Mouse (Mus musculus) hematopoietic stem cell, adult 5-6 weeks (primary cell): ENCODE data around the gene Rbks. TPM values are rescaled to one million over a fixed set of nuclear protein-coding genes. Genes with fewer than 3 reads are reported as not detected.

Experiments
- ATAC-seq, 2 experiments: fragments of 125-278 bp in 1 of 2; replicated peaks in 1 of 2; 2 replicates each; pipeline ENCODE4 v1.8.0; 2016 to 2017; ENCODE audit warnings: inconsistent platforms in 2 of 2, mild to moderate bottlenecking in 2 of 2, moderate number of reproducible peaks in 2 of 2, low read depth in 1 of 2, moderate TSS enrichment in 1 of 2; ENCODE audit not compliant: low FRiP score in 2 of 2, poor library complexity in 2 of 2, severe bottlenecking in 2 of 2, insufficient read depth in 1 of 2, low TSS enrichment in 1 of 2
- total RNA-seq: library from RNA; stranded (forward); fragments of 172-1452, 232-1000 nt; gene quantifications from 2 replicates; pipeline ENCODE4 v1.2.3, GENCODE M21; 2017

Gene Rbks
- total RNA-seq, 1 experiment from 2014 or later: 17.4 TPM

DNA sequence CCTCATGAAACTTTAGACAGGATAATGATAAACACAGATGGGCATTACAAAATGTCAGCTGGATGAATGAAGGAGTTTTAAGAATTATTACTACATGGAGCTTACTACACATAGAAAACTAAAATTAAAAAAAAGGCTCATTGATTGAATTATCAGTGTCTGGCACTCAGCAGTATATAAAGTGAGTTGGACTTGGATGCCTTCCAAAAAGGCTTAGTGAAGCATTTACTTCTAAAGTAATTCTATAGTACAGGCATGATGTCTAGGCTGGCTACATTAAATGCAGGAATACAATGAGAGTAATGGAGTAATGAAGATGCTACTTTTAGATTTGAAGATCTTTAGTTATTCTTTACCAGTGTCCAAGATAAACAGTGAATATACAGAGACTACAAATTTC lies 4.2 kb downstream of the Rbks start:
- ATAC-seq: no peak

DNA sequence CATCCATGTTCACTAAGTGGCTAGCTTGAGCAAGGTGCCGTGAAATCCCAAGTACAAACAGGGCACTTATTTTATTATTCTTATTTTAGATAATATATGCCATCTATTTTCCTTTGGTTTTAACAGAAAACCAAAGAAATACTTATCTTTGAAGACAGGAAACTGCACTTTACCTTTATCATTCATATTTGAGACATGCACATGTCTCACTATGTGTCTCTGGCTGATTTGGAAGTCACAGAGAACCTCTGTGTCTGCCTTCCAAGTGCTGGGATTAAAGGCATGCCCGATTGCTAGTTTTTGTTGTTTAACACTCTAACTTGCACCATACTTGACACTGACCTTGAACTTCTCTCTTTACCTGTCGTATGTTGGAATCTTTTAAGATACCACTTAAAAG lies 9.5 kb downstream of the Rbks start:
- no peak for ATAC-seq

DNA sequence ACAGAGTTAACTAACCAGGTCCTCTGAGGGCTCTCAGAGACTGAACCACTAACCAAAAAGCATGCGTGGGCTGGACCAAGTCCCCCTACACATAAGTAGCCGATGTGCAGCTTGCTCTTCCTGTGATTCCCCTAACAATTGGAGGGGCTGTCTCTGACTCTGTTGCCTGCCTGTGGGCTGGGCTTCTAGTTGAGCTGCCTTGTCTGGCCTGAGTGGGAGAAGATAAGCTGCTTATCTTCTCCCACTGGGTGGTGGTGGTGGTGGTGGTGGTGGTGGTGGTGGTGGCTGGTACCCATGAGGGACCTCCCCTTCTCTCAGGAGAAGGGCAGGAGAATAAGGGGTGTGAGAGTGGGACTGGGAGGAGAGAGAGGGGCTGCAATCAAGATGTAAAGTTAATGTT lies 11.4 kb downstream of the Rbks start:
- no peak for ATAC-seq

DNA sequence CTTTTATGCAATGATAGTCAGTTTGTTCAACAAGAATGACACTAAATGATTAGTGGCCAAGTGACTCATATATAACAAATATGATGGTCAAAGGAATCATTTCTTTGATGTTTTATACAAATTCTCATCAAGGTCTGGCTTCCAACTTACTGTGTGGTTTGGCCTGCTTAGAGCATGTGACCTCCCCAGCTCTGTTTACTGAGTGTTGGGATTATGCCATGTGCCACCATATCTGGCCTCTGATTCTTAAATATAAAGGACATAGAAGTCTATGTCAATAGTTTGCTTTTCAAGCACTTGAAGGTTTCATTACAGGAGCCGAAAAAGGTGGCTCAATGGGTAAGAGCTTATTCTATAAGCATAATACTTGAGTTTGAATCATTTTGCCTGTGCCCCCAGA lies 15.1 kb downstream of the Rbks start:
- no peak for ATAC-seq

DNA sequence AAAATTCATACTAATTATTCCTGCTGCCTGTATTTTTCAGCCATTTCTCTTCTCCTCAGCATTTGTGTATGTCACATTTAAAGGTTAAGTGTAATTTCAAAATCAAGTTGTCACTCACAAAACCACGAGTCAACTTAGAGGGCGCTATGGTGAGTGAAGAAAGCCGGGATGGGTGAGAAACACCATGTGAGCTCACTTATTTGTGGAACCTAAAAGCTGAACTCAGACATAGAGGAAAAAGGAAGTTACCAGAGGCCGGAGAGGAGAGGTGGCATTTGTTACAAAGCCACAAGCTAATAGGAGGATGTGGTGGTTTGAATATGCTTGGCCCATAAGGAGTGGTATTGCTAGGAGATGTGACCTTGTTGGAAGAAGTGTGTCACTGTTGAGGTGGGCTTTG lies 17.2 kb downstream of the Rbks start:
- ATAC-seq: no peak

DNA sequence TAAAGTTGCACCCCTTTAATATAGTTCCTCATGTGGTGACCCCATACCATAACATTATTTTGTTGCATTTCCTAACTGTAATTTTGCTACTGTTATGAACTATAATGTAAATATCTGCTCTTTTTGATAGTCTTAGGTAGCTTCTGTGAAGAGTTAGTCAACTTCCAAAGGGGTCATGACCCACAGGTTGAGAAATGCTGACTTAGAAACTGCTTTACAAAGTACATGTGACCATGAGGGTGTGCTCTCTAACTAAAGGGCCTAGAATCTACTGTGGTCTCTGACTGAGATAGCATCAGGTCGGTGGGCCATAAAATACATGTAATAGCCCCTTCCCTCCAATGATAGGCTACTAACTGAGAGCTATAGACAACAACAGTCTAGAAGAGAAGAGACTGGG lies 19.4 kb downstream of the Rbks start:
- no peak for ATAC-seq

DNA sequence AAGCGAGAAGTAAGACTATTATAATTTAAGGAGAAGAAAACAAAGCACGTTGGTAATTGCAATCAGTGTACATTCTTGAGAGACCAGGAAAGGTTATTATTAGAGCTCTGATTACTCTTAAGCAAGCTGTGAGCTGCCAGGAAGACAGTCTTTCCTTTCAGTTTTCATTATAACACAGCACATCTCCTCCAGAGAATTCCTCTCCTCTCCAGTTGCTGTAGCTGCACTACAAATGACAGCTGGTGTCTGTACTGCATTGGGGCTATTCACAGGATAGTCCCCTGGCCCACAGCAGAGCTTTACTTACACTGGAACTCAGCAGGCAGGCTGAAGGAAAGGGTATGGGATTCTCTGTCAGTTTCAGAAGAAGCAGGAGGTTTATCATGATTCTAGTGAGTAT lies 24.0 kb downstream of the Rbks start:
- no peak for ATAC-seq

DNA sequence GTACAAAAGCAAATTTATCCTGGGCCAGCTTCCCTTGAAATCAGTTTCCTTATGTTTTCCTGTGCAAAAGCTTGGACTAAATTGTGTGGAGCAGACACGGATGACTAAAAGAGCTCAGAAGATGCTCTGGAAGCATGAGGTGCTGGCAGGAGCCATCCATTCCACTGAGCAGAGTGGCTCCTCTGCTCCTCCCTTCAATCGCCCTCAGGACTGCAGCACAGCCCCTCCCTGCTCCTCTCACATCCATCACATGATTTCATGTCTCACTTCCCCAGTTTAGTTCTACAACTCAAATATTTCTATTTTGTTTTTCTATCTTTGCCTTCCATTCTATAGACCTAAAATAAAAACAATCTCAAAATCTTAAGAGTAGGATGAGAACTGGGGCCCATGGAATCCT lies 26.3 kb downstream of the Rbks start:
- ATAC-seq: no peak

DNA sequence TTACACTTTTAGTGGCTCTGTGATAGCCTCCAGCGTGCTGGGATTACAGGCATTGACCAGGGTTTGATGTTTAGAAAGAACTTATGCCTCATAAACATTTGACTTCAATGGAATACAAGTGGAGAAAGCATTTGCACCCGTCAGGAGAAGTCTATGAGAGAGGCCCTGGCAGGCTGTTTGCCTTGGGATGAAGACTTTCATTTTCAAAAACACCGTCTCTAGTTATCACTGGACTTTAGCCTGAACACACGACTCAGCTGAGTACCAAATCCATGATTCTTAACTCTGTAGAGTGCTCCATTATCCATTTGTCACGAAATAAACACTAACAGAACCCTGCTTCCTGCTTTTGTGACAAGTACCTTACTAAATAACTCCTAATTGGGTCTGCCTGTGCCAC lies 27.4 kb downstream of the Rbks start:
- ATAC-seq: no peak

DNA sequence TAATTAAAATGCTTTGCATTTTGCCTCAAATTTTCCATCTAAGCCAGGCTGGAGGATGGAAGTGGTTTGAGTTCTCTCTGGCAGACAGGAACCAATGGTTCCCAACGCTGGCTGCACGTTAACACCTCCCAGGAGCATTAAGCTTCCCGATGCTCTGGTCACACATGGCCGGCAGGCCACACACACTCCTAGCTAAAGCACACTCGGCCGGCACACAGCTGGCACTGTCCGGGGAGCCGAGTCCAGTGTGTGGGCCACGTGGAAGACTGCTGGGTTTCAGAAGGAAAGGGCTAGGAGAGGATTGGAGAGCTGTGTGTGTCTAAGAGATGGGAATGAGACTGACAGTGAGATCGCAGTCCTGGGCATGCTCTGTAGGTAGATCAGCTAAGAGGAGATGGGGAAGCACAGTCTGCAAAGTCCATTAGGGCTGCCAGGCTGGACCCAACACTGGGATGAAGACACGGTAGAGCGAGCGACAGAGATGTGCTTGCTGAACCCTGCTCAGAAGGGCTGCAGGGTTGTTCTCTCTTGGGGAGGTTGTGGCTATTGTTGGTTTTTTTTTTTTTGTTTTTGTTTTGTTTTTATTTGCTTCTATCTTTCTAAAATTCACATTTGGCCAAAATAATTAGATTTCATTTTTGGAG lies 29.0 kb downstream of the Rbks start:
- ATAC-seq: no peak

DNA sequence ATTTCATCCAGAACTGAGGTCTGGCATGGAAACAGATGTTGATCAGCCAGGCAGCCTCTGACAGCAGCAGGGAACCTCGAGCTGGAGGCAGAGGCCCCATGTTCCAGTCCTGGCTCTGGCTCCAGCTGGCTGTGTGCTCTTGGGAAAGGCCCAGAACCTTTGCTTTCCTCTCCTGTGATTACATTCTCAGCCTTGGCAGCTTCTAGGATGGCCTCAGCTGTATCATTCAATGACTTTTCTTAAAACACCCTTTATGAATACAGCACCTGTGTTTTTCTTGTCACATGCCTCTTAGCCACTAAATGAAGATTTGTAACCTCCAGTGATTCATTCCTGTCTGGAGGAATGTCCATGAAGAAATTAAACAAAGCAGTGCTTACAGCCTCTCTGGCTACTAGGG lies 31.3 kb downstream of the Rbks start:
- ATAC-seq: no peak

DNA sequence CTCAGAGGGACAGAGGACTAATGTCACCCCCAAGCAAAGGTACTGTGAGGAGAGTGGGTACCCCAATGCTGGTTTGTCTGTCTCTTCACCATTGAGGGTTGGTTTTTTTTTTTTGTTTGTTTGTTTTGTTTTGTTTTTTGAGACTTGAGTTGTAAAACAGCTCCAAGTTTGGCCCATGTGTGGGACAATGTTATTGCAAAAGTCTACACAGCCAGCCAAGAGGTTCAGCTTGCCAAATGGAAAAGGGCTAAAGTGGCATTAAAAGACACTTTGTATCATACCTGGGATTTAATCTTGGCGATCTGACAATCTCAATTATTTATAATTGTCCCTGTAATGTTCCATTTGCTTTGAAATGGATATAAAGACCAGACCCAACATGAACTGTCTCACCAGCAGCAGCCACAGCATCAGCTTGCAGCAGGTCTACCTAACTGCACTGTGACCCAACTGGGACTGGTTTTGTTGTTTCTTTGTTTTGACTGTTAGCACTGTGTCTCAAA lies 41.7 kb downstream of the Rbks start:
- no peak for ATAC-seq

DNA sequence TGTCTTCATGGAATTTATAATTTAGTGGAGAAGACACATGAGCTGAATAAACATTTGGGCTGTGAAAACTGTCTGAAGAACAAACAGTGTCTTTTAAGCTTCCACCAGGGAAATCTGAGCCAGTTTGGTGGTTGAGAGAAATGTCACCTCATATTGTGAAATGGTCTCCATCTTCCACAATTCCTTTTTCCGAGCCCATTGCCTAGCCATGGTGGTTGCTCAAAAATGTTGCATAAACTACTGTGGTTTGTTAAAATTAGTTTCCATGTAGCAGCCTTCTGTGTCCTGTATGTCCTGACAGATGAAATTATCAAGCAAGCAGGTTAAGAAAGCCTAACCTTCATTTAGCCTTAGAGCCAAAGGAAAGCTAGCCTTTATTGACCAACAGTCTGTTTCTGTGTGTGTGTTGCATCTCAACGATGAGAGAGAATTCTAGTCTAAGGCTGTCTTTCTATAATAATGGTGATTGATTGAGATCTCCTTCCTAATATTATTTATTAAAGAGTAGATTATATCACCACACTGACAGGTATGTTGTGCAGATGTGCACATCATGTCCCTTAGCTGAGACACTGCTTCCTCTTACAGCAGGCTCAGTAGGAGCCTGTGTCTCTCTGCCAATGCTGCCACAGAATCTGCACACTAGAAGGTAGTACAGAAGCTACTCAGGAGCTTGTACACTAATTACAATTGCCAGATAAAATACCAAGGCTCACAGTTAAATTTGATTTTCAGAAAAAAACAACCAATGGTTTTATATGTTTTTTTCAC lies 46.7 kb downstream of the Rbks start:
- no peak; a peak in 1 of 4 replicates for ATAC-seq

DNA sequence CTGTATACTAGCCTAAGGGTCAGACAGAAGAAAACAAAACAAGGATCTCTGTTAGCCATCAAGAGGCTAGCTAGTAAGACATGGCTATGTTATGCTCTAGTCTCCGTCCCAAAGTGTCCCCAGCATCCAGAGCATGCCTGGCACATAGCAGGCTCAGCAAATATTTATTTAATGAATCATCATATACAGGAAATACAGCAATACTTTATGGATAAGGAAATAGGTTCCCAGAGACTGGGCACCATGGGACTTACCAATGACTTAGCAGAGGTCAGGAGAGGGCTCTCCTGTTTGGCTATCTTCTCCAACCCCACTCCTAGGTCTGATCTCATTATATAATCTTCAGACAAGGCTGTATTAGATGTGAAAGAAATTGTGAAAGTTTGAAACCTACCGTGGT lies 50.1 kb downstream of the Rbks start:
- ATAC-seq: no peak

DNA sequence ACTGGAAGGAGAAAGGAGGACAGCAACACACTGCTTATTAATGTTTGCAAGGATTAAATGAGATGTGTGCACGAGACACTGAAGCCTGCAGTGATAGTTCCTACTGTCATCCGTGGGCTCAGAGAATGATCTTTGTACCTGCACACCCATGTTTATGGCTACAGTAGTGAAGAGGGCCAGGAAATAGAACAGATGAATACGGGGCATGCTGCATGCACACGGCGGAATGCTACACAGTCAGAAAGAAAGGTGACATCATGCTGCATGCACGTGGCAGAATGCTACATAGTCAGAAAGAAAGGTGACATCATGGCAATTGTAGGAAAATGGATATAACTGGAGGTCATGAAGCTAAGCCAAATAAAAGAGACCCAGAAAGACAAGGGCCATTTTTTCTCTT lies 50.9 kb downstream of the Rbks start:
- ATAC-seq: no peak

DNA sequence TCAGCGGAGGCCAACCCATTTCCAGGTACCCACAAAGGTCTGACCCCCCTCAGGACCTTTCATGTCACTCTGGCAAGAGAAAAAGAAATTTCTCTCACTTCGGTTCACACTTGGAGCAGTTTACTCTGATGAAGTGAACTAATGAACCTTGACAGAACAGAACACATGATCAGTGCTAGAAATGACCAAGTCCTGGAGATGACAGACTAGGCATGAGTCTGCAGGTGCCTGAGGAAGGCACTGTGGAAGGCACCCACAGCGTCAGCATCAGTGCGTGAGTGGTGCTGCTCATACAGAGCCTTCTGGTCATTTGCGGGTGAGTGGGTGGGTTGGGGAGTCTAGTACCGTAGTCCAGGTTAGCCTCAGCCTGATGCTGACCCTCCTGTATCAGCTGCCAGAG lies 51.6 kb downstream of the Rbks start:
- ATAC-seq: no peak

DNA sequence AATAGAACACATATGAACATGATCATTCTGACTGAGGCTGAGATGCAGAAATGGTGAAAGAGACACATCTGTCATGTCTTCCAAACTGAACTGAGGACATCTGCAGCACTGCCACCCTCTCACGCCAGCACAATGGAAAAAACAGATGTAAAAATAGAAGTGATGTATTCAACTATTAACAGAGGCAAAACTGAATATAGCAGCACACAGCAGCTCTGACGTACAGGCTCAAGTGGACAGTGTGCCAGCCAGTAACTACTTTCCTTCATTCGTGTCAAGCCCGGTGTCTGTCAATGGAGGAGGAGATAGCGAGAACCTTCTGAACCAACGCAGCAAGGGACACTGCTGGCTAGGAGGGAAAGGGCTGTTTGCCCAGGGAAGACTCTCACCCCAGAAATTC lies 52.6 kb downstream of the Rbks start:
- ATAC-seq: no peak

DNA sequence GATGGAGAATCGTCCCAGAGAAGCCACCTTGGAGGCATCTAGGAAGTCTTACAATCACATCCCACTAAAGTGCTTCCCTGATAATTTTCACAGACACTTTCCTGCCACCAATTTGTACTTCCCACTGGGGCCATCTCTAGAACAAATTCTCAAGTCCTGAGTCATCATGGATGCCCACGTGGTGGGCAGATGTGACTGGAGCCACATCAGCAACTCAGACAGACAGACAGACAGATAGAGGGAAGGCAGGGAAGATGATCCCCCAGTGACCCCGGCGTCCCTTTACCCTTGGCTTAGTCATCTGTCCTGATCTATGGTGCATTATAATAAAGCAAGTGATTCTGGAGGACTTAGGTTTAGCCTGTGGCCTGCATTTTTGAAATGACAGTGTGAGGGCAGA lies 53.2 kb downstream of the Rbks start:
- ATAC-seq: no peak

DNA sequence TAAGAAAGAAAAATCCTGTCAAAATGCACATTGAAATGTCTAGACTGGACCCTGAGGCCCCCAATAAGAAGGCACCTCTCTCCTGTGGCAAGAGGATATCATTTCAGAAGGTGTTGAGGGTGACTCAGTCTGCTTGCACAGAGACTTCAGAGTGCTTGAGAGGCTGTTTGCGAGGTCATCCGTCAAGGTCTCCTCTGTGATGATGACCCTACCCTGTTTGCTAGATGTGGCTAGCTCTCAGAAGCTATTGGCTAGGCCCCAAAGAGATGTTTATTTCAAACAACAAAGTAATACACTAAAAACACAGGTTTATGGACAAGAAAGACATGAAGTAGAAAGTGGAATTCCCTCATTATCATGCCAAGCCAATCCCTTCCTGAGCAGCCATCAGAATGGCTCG lies 55.1 kb downstream of the Rbks start:
- ATAC-seq: no peak
